Mouse (Mus musculus): Measurements from ENCODE around the gene Spata25. TPM values are rescaled to one million over a fixed set of nuclear protein-coding genes. Genes with fewer than 3 reads are reported as not detected.
"Not testable (repeated sequence)": the region's sequence is repeated elsewhere in the genome, so short reads cannot be mapped to it uniquely, and the experiment has no call there.

Gene Spata25
- polyA plus RNA-seq, 1 experiment from 2014 or later = 0.85 TPM

DNA sequence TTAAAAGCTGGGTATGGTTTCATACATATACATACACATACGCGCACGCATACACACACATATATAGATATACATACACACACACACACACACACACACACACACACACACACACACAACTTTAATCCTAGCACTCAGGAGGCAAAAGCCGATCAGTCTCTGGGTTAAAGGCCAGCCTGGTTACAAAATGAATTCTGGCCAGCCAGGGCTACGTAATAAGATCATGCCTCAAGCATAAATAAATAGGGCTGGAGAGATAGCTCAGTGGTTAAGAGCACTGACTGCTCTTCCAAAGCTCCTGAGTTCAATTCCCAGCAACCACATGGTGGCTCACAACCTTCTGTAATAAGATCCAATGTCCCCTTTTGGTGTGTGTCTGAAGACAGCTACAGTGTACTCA is 27.2 kb upstream of the Spata25 start:
- DNase-seq (ENCODE audit: low spot score) = not testable (repeated sequence)

DNA sequence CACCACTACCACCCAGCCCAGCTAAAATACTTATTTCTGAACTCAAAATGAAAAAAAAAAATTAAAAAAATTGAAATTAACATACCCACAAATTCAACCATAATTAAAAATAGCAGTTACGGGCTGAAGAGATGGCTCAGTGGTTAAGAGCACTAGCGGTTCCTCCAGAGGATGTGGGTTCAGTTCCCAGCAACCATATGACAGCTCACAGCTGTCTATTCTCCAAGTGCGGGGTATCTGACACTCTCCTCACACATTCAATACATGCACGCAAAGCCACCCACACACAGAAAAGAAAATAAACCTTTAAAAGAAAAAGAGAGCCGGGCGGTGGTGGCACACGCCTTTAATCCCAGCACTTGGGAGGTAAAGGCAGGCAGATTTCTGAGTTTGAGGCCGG is 21.7 kb upstream of the Spata25 start:
- DNase-seq (ENCODE audit: low spot score) = peak; percentile 81

DNA sequence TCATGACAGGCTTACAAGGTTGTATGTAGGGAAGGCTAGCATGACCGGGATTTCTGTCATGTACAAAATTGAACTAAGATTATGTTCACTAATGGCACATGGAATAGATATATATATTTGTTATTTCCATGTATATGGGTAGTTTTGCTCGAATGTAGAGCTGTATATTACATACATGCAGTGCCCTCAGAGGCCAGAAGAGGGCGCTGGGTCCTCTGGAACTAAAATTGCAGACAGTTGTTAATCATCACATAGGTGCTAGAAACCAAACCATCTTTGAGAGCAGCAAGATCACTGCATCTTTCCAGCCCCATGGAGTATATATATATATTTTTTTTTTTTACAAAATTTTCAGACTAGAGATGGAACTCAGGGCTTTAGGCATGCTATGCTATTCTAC is 17.4 kb upstream of the Spata25 start:
- peak; percentile 25 for DNase-seq (ENCODE audit: low spot score)

DNA sequence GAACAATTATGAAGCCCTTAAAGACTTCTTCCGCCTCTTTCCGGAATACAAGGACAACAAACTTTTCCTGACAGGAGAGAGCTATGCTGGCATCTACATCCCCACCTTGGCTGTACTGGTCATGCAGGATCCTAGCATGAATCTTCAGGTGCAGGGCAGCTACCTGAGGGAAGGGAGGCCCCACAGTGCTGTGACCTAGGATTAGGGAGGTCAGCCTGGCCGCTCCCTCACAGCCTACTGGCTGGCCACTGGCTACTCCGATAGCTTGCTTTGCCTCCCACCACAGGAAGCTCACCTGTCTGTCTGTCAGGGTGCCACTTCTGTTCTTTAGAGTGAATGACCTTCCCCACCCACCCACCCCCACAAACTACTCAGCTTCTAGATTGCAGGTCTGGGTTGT is 6.8 kb upstream of the Spata25 start:
- DNase-seq (ENCODE audit: low spot score) = no peak

GRCm38 (mm10) chr2:164834531-164834930 is 6.2 kb upstream of the Spata25 start:
- DNase-seq (ENCODE audit: low spot score) = peak; percentile 58

DNA sequence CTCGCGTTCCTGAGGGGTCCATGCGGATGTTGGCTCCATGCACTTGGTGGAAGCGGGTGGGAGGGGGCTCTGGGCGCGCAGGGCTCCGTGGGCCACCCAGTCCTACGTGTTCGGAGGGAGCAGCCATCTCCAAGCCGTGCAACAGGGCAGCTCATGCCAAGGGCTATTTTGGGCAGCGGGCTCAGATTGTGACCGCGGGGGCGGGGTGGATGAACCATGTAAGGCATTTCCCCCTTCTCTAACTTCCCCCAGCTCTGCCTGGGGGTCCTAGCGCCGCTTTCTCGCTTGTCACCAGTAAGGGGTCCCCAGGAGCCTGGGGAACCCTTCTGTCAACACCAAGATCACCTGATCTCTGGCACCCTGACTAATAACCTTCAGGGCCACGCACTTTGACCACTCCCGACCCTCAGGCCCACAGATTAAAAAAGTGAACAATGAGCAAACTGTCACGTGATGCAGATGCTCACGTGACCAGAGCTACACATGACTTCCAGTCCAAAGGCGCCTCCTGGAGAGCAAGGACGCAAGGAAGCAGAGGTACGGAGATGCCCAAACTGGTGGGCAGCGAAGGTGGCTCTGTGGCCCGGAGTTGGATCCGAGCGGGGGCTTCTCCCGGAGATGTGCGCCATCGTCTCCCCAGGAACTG is 5.1 kb upstream of the Spata25 start, which contains the start of gene Neurl2:
Gene Neurl2, minus strand, starts transcription at position 143 of the 646 bp plus-strand sequence.
- DNase-seq (ENCODE audit: low spot score) = peak; percentile 89

- DNase-seq (ENCODE audit: low spot score) = peak; percentile 77
These were observed 4.5 kb upstream of the Spata25 start, which contains the start of gene Ctsa for GRCm38 (mm10) chr2:164832748-164833301. Ctsa (plus strand) TSS chr2:164832873.

DNA sequence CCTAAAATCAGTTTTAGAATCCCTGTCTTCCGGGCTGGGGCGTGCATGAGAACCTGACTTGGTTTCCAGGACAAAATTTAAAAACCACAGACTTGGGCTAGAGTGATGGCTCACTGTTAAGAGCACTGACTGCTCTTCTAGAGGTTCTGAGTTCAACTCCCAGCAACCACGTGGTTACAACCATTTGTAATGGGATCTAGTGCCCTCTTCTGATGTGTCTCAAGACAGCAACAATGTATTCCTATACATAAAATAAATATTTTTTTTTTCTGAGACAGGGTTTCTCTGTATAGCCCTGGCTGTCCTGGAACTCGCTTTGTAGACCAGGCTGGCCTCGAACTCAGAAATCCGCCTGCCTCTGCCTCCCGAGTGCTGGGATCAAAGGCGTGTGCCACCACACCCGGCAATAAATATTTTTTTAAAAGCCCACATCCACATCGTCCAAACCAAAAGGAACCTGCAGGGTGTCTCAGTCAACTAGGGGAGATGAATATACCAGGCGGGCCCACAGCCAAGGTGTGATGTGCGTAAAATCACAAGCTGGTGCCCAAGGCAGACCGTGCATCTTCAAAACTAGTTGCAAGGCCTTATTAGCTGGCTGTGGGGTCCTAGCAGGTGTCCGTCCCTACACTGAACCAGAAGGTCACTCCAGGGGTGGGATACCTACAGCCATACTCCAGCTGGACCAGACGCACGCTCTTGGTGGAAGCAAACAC is 3.9 kb upstream of the Spata25 start:
- no peak for DNase-seq (ENCODE audit: low spot score)

DNA sequence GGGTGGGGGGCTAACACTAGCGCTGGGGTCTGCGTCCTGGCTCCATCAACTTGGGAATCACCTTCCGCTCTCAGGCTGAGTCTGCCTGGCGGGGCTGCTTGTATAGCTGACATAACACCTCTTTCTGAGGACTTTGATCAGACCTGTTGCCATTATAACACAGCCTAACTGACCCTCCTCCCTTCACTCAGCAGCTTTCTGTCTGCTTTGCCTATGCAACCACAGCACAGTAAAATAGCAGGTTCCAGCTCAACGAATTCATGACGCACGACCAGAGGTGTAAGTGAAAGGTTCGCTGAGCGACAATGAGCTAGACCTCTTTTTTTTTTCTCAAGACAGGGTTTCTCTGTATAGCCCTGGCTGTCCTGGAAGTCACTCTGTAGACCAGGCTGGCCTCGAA is 2.7 kb upstream of the Spata25 start:
- DNase-seq (ENCODE audit: low spot score) = no peak

DNA sequence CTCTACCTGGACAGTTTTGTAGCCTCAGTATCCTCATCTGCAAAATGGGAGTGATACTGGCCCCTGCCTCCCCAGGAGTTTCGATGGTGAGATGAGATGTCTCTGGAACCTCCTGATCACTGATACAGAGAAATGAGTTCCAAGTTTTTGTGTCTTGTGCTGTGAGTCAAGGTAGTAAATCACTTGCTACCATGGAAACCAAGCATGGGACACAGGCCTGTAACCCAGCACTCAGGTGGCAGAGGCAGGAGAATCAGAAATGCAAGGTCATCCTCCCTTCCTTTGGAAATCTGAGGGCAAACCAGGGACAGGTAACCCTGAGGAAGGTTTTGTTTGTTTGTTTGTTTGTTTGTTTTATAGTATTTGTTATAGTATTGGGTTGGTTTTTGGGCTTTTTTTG is 753 bp upstream of the Spata25 start:
- no peak for DNase-seq (ENCODE audit: low spot score)

- no peak for DNase-seq (ENCODE audit: low spot score)
These were observed 1.0 kb downstream of the Spata25 start for GRCm38 (mm10) chr2:164827146-164827850.

GRCm38 (mm10) chr2:164825521-164825920 is 2.8 kb downstream of the Spata25 start:
- no peak for DNase-seq (ENCODE audit: low spot score)

- DNase-seq (ENCODE audit: low spot score) = no peak
These were observed 4.4 kb downstream of the Spata25 start for GRCm38 (mm10) chr2:164823969-164824368.

- peak; percentile 34 for DNase-seq (ENCODE audit: low spot score)
These were observed 5.2 kb downstream of the Spata25 start for GRCm38 (mm10) chr2:164823181-164823585.

DNA sequence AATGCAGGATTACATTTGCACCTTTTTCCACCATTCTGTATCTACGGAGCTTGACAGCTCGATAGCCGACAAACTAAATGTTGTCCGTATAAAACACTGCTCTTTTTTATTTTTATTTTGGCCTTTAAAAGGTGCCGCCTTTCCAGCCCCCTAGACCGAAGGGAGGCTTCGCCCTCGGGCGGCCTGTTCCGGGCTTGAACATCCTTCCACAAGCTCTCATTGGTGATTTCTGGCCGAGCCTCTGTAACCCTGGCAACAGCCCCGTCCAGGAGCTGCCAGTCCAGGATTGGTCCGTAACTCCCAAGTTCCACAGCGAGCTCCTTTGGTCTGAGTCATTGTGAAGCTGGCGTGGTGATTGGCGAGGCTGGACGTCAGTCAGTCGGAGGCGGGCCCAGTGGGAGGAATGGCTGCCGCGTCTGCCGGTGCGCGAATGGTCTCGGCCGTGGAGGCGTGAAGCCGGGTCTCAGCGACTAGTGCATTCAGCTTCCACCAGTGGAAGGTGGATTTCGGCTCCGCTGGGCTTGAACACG is 5.6 kb downstream of the Spata25 start, which contains the start of gene Zswim1:
Gene Zswim1, plus strand, starts transcription at position 51 of the 530 bp plus-strand sequence.
- peak; percentile 97 for DNase-seq (ENCODE audit: low spot score)

- no peak for DNase-seq (ENCODE audit: low spot score)
These were observed 7.3 kb downstream of the Spata25 start for GRCm38 (mm10) chr2:164821060-164821459.

- no peak for DNase-seq (ENCODE audit: low spot score)
These were observed 10.6 kb downstream of the Spata25 start for GRCm38 (mm10) chr2:164817703-164818102.

- no peak for DNase-seq (ENCODE audit: low spot score)
These were observed 11.1 kb downstream of the Spata25 start for GRCm38 (mm10) chr2:164817206-164817605.

DNA sequence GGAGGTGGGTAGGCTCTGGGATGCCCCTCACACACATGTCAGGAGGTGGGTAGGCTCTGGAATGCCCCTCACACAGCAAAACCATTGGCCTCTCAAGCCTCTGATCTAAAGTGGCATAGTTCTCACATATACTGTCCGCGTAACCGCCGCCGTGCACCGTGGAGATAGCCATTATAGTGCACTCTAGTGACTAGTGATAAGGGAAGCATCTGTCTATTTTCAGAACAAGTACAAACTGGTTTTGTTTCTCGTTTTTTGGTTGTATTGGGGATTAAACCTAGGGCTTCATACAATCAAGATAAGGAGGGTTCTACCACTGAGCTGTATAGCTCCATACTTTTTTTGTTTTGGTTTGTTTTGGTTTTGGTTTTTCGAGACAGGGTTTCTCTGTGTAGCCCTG is 12.5 kb downstream of the Spata25 start:
- no peak for DNase-seq (ENCODE audit: low spot score)

DNA sequence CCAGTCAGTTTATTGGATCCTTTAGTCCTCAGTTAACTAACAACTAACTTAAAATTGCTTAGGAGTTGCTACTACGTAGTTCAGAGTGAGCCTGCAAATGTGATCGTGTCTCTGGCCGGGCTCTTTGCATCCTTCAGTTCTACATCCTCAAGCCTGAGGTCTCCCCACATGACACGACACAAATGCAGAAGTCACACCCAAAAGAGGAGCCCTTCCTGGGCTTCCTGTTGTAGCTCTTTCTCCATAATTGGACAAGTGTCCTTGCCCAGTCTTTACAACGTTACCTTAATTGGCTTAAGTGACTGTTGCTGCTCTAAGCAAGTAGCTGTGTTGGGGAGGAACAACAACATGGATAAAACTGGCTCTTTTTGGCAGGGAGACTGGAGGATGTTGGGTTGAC is 13.0 kb downstream of the Spata25 start:
- no peak for DNase-seq (ENCODE audit: low spot score)

DNA sequence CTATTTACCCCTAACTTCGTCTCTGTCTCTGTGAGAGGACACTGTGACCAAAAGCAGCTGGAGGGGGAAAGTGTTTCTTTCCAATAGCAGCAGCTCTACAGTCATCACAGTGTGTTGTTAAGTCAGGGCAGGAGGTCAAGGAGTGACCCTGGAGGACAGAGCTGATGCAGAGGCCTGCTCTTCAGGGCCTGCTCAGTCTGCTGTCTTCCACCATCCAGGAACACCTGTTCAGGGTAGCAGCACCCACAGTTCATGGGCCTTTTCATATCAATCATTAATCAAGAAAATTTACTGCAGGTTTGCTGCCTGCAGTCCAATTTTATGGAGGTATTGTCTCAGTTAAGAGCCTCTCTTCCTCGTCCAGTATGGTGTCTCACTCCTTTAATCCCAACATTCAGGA is 14.8 kb downstream of the Spata25 start:
- DNase-seq (ENCODE audit: low spot score) = no peak

- no peak for DNase-seq (ENCODE audit: low spot score)
These were observed 21.7 kb downstream of the Spata25 start for GRCm38 (mm10) chr2:164806614-164807013.
